Mouse (Mus musculus): ENCODE measurements around the gene Plxna1. TPM values are rescaled to one million over a fixed set of nuclear protein-coding genes. Genes with fewer than 3 reads are reported as not detected.

Plxna1 gene
- polyA plus RNA-seq, 1 experiment: not detected

DNA sequence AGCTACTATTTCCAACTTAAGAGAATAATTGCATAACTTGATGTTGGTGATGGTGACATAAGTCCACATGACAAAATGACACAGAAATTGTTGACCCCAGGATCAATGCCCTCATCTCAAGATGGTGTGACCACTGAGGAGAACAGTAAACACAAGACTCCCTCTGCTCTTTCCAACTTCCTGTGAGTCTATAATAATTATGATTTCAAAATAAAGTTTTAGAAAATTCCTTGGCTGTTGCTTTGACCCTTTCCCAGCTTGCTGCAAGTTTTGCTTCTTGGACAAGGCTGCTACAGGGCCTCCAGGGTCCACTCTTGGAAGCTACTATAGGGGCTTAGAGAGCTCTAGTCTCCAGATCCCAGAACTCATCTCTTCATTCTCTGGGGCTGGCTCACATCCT lies 6.4 kb upstream of the Plxna1 start:
- no peak overlapping the region for H3K27ac ChIP-seq (ENCODE audit: insufficient read depth, low read depth, low read length)

DNA sequence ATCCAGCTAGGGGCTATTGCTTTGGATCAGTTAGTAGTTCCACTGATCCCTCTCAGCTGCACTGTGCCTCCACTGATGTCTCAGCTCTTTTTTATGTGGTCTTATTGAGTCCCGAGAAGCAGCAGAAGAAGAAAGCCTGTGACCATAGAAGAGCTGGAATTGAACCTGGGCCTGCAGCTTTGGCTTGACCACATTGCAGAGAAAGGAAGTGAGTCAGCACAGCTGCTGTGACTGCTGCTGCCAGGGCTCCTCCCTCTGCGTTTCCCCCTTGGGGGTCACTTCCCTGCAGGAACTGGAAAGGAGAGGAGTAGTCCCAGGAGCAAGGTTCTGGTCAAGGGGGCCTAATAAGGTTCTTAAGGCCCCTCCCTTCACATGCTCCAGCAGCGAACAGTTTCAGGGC lies 1.9 kb upstream of the Plxna1 start:
- H3K4me1 ChIP-seq (ENCODE audit: control insufficient read depth, insufficient read depth, low read length): peaks cover 29% of the 10 kb centered on the region
- no peak overlapping the region for H3K4me3 ChIP-seq (ENCODE audit: insufficient read depth, low read depth, low read length)
- TF ChIP-seq POLR2A (IDR thresholded peaks at IDR 0.05; ENCODE audit: insufficient read depth, low read depth, low read length): no peak
- no peak for TF ChIP-seq CTCF (IDR thresholded peaks at IDR 0.05; ENCODE audit: insufficient read depth, low read depth, low read length)
- 77% methylated on average over 3 of the region's 3 CpGs for WGBS
- H3K27ac ChIP-seq (ENCODE audit: insufficient read depth, low read depth, low read length): no peak overlapping the region

More for the DNA sequence above, 6.4 kb upstream of the Plxna1 start:
- TF ChIP-seq CTCF (IDR thresholded peaks at IDR 0.05; ENCODE audit: insufficient read depth, low read depth, low read length) (no peak), POLR2A (IDR thresholded peaks at IDR 0.05; ENCODE audit: insufficient read depth, low read depth, low read length) (no peak)
- Histone ChIP-seq H3K4me1 (ENCODE audit: control insufficient read depth, insufficient read depth, low read length) (no peaks in the 10 kb centered on the region), H3K4me3 (ENCODE audit: insufficient read depth, low read depth, low read length) (no peak overlapping the region)

DNA sequence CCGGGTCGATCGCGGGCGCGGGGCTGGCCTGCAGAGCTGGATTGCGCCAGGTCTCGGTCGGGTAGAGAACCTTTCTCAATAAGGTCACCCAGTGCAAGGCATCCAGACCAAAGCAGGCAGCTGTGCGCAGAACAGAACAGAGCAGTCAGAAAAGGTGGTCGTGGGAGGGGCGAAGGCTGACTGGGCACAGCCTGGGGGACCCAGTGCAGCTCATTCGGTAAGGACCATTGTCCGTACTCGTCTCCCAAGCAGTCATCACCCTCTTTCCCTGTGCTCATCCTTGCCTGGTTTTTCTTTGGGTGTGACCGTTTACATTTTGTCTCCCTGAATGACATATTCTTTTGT lies 659 bp upstream of the Plxna1 start:
- Histone ChIP-seq H3K4me3 (ENCODE audit: insufficient read depth, low read depth, low read length) (peak overlapping the region; percentile 43), H3K27ac (ENCODE audit: insufficient read depth, low read depth, low read length) (no peak overlapping the region), H3K4me1 (ENCODE audit: control insufficient read depth, insufficient read depth, low read length) (peaks cover 35% of the 10 kb centered on the region)
- TF ChIP-seq CTCF (IDR thresholded peaks at IDR 0.05; ENCODE audit: insufficient read depth, low read depth, low read length) (no peak), POLR2A (IDR thresholded peaks at IDR 0.05; ENCODE audit: insufficient read depth, low read depth, low read length) (no peak)
- 15% methylated on average over 16 of the region's 16 CpGs for WGBS

DNA sequence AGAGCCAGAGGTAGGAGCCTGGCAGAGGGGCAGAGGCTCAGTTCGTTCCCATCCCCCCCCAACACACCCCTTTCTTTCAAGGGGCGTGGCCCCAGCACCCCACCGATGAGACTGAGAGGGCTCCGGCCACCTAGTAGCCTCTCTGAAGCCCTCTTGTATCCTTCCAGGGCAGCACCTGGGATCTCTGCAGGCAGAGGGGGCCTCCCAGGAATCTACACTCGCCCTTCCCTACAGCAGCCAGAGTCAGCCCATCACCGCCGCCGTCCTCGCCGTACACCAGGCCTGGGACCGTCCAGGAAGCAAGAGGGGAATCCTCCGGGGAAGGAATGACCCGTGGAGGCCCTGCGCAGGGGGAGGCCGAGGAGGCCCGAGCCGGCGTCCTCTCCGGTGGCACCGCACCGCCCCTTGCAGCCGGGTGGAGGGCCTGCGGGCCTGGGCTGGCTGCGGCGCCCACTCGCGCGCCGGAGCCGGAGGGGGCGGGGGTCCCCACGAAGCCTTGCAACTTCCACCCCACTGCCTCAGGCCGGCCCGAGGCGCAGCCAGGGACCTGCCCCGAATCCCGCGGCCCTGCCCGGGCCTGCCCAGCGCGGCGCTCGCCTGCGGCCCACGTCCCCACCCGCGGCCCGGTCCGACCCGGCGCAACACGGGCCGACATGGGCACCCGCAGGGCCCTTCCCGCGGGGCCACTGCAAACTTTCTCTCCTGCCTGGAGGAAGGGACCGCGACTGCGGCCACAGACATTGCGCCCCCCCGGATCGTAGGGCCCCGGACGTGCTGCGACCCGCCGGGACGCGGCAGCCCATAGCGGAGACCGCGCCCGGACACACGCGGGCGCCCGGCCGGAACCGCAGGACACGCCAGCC lies 771 bp downstream of the Plxna1 start:
- WGBS: under 1% methylated on average over 80 of the region's 80 CpGs
- Histone ChIP-seq H3K27ac (ENCODE audit: insufficient read depth, low read depth, low read length) (no peak overlapping the region), H3K4me1 (ENCODE audit: control insufficient read depth, insufficient read depth, low read length) (peaks cover 39% of the 10 kb centered on the region), H3K4me3 (ENCODE audit: insufficient read depth, low read depth, low read length) (peak overlapping the region; percentile 90)
- TF ChIP-seq CTCF (IDR thresholded peaks at IDR 0.05; ENCODE audit: insufficient read depth, low read depth, low read length) (no peak), POLR2A (IDR thresholded peaks at IDR 0.05; ENCODE audit: insufficient read depth, low read depth, low read length) (no peak)

GRCm38 (mm10) chr6:89360709-89361417 lies 1.6 kb downstream of the Plxna1 start:
- WGBS: 59% methylated on average over 8 of the region's 8 CpGs
- Histone ChIP-seq H3K27ac (ENCODE audit: insufficient read depth, low read depth, low read length) (no peak overlapping the region), H3K4me3 (ENCODE audit: insufficient read depth, low read depth, low read length) (peak overlapping the region; percentile 90), H3K4me1 (ENCODE audit: control insufficient read depth, insufficient read depth, low read length) (peaks cover 39% of the 10 kb centered on the region)
- TF ChIP-seq POLR2A (IDR thresholded peaks at IDR 0.05; ENCODE audit: insufficient read depth, low read depth, low read length) (no peak), CTCF (IDR thresholded peaks at IDR 0.05; ENCODE audit: insufficient read depth, low read depth, low read length) (no peak)

GRCm38 (mm10) chr6:89359771-89360708 lies 2.4 kb downstream of the Plxna1 start:
- no peak overlapping the region for H3K27ac ChIP-seq (ENCODE audit: insufficient read depth, low read depth, low read length)
- H3K4me1 ChIP-seq (ENCODE audit: control insufficient read depth, insufficient read depth, low read length): peaks cover 42% of the 10 kb centered on the region
- no peak for TF ChIP-seq POLR2A (IDR thresholded peaks at IDR 0.05; ENCODE audit: insufficient read depth, low read depth, low read length)
- TF ChIP-seq CTCF (IDR thresholded peaks at IDR 0.05; ENCODE audit: insufficient read depth, low read depth, low read length): no peak

DNA sequence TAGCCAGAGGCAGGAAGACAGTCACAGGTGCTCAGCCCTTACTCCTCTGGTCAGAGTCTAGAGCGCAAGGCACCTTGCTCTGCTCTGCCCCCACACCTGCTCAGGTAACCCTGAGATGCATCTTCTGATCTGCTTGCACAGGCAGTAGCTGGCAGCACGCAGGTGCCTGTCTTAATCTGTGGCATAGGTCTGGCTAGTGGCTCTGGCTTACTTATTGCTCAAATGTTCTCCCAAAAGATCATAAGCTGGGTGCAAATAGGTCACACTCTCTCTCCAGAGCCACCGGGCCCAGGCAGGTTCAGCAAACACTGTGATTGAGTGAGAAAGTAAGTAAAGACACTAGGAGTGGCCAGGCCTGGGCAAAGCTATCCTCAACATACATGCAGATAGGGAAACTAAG lies 3.2 kb downstream of the Plxna1 start:
- 91% methylated on average over 3 of the region's 3 CpGs for WGBS
- H3K27ac ChIP-seq (ENCODE audit: insufficient read depth, low read depth, low read length): no peak overlapping the region
- TF ChIP-seq POLR2A (IDR thresholded peaks at IDR 0.05; ENCODE audit: insufficient read depth, low read depth, low read length) (no peak), CTCF (IDR thresholded peaks at IDR 0.05; ENCODE audit: insufficient read depth, low read depth, low read length) (no peak)
- H3K4me1 ChIP-seq (ENCODE audit: control insufficient read depth, insufficient read depth, low read length): peaks cover 45% of the 10 kb centered on the region
- no peak overlapping the region for H3K4me3 ChIP-seq (ENCODE audit: insufficient read depth, low read depth, low read length)

More at GRCm38 (mm10) chr6:89359771-89360708, 2.4 kb downstream of the Plxna1 start:
- H3K4me3 ChIP-seq (ENCODE audit: insufficient read depth, low read depth, low read length): 0 out of 2 replicates have a peak overlapping the region, but pooled peaks have one; percentile 0
- WGBS: 51% methylated on average over 20 of the region's 20 CpGs

- WGBS: 74% methylated on average over 7 of the region's 7 CpGs
- H3K4me3 ChIP-seq (ENCODE audit: insufficient read depth, low read depth, low read length): no peak overlapping the region
- no peak overlapping the region for H3K27ac ChIP-seq (ENCODE audit: insufficient read depth, low read depth, low read length)
- H3K4me1 ChIP-seq (ENCODE audit: control insufficient read depth, insufficient read depth, low read length): peaks cover 45% of the 10 kb centered on the region
- TF ChIP-seq CTCF (IDR thresholded peaks at IDR 0.05; ENCODE audit: insufficient read depth, low read depth, low read length) (no peak), POLR2A (IDR thresholded peaks at IDR 0.05; ENCODE audit: insufficient read depth, low read depth, low read length) (no peak)
Observed at GRCm38 (mm10) chr6:89355661-89356060, 6.8 kb downstream of the Plxna1 start.
